Mouse (Mus musculus) frontal cortex, adult 2 months (tissue): ENCODE results near the gene Tuba3a. TPM values are rescaled to one million over a fixed set of nuclear protein-coding genes. Genes with fewer than 3 reads are reported as not detected.
A peak's percentile ranks its signal among the peaks of the same experiment; 100 is the strongest.
"Not testable (repeated sequence)": the region's sequence is repeated elsewhere in the genome, so short reads cannot be mapped to it uniquely, and the experiment has no call there.

ENCODE experiments used
- DNase-seq, 2 experiments: peaks; one replicate each; pipeline ENCODE4 v3.0.0; 2022; ENCODE audit warnings: low spot score in 1 of 2; ENCODE audit errors: extremely low spot score in 1 of 2
- polyA plus RNA-seq: library from polyadenylated mRNA; depleted of rRNA; stranded (reverse); fragments of >200 nt; gene quantifications from 2 replicates; pipeline ENCODE4 v1.2.3, GENCODE M21; 2012

Gene Tuba3a
- polyA plus RNA-seq, 1 experiment = not detected

GRCm38 (mm10) chr6:125308921-125309320, 23.1 kb upstream of the Tuba3a start:
- no peak for DNase-seq

GRCm38 (mm10) chr6:125307091-125307490, 21.2 kb upstream of the Tuba3a start:
- DNase-seq = no peak

DNA sequence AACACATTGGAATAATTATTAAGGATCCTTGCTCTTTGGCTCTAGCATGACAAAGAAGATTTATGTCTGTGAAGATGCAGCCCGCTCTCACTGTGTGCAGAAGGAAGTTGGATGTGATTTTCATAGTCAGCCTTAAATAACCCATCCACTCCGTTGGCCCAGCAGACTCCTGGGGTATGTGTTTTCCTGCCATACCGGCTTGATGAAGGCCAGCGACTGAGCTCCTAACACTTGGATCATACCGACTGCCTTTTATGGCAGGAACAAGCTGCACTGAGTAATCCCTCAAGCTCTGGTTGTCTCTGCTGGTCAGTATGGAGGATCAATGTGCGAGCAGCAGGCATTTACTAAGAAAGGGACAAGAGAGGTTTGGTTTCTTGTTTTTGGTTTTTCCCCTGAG, 19.6 kb upstream of the Tuba3a start:
- DNase-seq = no peak

DNA sequence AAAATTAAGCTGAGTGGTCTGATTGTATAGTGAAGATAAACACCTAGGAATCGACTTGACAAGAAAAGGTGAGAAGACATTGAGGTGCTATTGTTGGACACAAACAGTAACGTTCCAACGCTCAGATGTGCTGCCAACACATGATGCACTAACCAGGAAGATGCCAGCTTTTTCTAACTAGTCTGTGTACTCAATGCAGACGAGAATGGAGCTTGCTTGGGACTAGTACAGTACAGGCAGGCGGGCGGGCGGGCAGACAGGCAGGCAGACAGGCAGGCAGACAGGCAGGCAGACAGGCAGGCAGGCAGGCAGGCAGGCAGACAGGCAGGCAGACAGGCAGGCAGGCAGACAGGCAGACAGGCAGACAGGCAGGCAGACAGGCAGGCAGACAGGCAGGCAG, 18.6 kb upstream of the Tuba3a start:
- not testable (repeated sequence) for DNase-seq

GRCm38 (mm10) chr6:125303242-125303641, 17.4 kb upstream of the Tuba3a start:
- DNase-seq = no peak

GRCm38 (mm10) chr6:125302231-125302982, 16.6 kb upstream of the Tuba3a start:
- DNase-seq = no peak

DNA sequence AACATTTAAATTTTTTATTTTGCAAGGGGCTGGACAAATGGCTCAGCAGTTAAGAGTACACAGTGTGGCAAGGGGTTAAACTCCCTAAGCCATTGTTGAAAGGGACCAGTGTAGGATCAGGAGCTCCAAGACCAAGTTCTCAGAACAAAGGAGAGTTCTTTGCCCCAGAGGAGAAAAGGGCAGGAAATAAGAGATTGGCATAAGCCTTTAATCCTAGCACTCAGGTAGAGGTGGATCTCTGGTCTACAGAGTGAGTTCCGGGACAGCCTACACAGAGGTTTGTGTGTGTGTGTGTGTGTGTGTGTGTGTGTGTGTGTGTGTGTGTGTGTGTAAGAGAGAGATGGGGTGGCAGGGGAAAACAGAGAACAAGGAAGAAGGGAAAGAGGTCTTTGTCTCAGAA, 15.1 kb upstream of the Tuba3a start:
- no peak for DNase-seq

DNA sequence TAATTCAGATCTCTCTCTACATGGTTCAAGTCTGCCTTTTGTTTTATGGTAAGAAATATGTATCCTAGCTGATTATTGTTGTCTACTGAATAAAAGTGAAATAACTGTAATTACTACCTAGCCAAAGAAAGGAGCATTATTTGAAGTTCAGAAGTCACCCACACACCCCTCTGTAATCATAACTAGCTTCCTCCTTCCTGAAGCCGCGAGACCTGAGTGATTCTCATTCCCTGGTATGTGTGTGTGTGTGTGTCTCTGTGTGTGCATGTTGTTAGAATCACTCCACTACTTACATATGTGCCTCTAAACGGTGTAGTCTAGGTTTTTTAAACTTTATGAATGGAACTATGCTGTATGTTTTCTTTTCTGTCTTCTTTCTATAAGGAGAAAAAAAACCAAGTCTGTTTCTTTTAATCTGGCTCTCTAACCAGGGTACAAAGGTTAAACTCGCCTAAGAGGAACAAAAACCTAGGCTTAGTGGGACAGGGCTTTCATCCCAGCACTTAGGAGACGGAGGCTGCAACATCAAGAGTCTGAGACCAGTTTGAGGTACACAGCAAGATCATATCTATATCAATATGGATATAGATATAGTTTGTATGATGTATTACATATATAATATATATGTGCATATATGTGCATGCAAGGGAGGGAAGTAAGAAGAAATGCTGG, 11.4 kb upstream of the Tuba3a start:
- no peak for DNase-seq

GRCm38 (mm10) chr6:125294049-125294448, 8.2 kb upstream of the Tuba3a start:
- no peak for DNase-seq

- no peak for DNase-seq
Measured at GRCm38 (mm10) chr6:125292256-125292655, 6.4 kb upstream of the Tuba3a start.

DNA sequence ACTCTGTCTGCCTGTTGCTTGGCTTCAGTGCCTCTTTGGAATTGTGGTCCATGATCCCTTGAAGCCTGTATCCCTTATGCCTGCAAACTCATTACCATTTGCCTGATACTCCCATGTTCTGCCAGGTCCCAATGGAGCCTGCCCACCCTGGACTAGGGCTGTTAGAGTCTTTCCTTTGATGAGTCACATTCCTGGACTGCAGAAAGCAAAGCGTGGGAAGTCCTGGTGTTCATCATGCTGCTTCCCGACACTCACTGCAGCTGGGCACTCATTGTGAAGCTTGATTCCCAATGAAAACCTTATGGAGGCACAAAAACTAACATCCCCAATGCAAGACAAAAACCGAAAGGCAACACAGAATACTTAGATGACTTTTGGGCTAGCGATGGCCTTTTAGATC, 5.5 kb upstream of the Tuba3a start:
- peak in 1 of 2 experiments; percentile 55 for DNase-seq

GRCm38 (mm10) chr6:125288730-125289129, 2.9 kb upstream of the Tuba3a start:
- no peak for DNase-seq

- no peak for DNase-seq
Measured at GRCm38 (mm10) chr6:125286944-125287343, 1.1 kb upstream of the Tuba3a start.

DNA sequence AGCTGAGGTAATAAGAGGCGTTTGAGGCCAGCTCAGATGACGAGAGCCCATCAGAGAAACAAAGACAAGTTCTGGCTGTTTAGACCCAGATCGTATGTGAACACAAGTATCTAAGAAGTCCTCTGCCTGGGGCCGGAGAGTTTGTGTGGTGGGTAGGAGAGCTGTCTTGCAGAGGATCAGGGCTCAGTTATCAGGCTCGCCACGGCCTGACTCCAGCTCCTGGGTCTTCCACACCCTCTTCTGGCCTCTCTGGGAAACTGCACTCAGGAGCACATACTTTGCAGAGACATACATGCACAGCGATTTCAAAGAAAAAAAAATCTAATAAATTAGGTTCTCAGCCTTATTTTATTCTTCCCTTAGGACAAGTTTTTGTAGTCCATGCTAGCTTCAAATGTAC, 1.1 kb downstream of the Tuba3a start:
- DNase-seq = no peak

DNA sequence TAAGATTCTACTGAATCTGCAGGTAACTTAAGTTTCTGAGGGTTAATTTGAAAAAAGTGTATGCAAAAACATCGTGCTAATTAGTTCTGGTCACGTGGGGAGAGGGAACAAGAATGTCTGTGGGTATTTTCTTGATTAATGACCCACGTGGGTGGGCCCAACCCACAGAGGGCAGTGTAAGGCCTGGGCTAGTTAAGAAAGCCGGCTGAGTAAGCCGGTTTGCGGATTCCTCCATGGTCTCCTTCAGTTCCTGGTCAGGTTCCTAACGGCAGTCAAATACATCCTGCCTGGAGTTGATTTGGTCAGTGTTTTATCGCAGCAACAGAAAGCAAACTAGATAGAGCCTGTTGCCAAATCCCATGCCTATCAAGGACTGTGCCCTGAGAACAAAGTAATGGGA, 1.6 kb downstream of the Tuba3a start:
- no peak for DNase-seq

GRCm38 (mm10) chr6:125282721-125283120, 3.1 kb downstream of the Tuba3a start:
- DNase-seq = not testable (repeated sequence)

GRCm38 (mm10) chr6:125279729-125280128, 6.1 kb downstream of the Tuba3a start:
- DNase-seq = no peak

DNA sequence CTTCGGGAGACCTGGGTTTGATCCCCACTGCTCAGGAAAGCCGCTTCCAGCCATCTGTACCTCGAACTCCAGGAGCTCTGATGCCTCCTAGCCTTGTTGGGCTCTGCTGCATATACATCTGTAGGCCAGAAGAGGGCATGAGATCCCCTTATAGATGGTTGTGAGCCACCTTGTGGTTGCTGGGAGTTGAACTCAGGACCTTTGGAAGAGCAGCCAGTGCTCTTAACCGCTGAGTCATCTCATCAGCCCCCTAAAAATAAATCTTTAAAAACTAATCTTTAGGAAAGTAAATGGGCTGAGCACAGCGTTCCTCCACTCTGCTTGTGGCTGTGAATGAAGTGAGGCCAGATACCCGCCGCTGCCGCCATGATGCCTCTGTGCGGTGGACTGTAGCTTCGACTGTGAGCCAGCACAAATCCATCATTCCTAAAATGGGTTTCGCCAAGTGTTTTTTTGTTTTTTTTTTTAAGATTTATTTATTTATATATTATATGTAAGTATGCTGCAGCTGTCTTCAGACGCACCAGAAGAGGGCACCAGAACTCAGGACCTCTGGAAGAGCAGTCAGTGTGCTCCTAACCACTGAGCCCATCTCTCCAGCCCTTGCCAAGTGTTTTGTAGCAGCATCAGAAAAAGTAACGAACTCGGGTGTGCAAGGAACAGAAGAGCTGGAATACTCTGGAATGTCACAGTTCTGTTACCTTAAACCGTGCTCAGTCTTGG, 10.8 kb downstream of the Tuba3a start:
- DNase-seq = peak in 1 of 2 experiments; percentile 39

DNA sequence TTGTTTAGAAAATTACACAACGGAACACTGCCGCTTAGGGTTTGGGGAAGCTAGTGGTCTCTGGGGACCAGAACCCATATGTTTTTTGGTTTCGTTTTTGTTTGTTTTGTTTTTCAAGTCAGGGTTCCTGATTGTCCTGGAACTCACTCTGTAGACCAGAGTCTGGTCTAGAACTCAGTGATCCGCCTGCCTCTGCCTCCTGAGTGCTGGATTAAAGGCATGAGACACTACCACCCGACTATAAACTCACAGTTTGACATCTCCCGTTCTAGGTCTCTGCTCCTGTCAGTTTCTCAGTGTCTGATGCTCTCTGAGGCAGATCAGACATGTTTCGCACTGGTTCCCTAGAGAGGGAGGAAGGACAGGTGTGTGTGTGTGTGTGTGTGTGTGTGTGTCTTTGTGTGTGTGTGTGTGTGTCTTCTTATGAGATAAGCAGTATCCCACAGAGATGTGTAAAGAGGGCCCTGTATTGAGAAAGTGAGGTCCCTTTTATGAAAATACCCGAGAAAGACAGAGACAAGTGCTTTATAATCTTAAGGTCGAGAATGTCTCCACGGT, 13.5 kb downstream of the Tuba3a start:
- DNase-seq = no peak

GRCm38 (mm10) chr6:125271455-125272227, 14.2 kb downstream of the Tuba3a start:
- DNase-seq = peak; percentile 90 to 98
